Mouse (Mus musculus) embryonic facial prominence, embryonic 13.5 days (tissue): Measurements from ENCODE around the gene Ppm1a. TPM values are rescaled to one million over a fixed set of nuclear protein-coding genes. Genes with fewer than 3 reads are reported as not detected.

Experiments used
- ATAC-seq: fragments of 200-750 bp; cut with Nextera tagmentation; 2 replicates; pipeline ENCODE4 v1.8.0; 2017; ENCODE audit warnings: low read depth; ENCODE audit not compliant: insufficient number of reproducible peaks, insufficient read depth, low FRiP score, low TSS enrichment
- H3K27ac ChIP-seq: fragments of 300-500 bp; sonication (generic); 2 replicates; pipeline ENCODE4 v1.5.1; 2015; ENCODE audit warnings: moderate library complexity, mild to moderate bottlenecking, inconsistent platforms
- H3K27me3 ChIP-seq: fragments of 300-500 bp; sonication (generic); 2 replicates; pipeline ENCODE4 v1.6.1; 2015; ENCODE audit warnings: mild to moderate bottlenecking, inconsistent platforms
- H3K36me3 ChIP-seq: fragments of 300-500 bp; sonication (generic); 2 replicates; pipeline ENCODE4 v1.6.1; 2015; ENCODE audit warnings: mild to moderate bottlenecking, inconsistent platforms
- H3K4me1 ChIP-seq: fragments of 300-500 bp; sonication (generic); 2 replicates; pipeline ENCODE4 v1.6.1; 2015; ENCODE audit warnings: inconsistent platforms
- H3K4me2 ChIP-seq: fragments of 300-500 bp; sonication (generic); 2 replicates; pipeline ENCODE4 v1.6.1; 2015; ENCODE audit warnings: moderate library complexity, mild to moderate bottlenecking, inconsistent platforms
- H3K4me3 ChIP-seq: fragments of 300-500 bp; sonication (generic); 2 replicates; pipeline ENCODE4 v1.5.1; 2015; ENCODE audit warnings: mild to moderate bottlenecking, inconsistent platforms
- H3K9ac ChIP-seq: fragments of 300-500 bp; sonication (generic); 2 replicates; pipeline ENCODE4 v1.6.1; 2015; ENCODE audit warnings: mild to moderate bottlenecking, inconsistent platforms
- H3K9me3 ChIP-seq: fragments of 300-500 bp; sonication (generic); 2 replicates; pipeline ENCODE4 v1.6.1; 2016; ENCODE audit warnings: inconsistent platforms
- WGBS: fragments of 180-500 bp; shearing (Covaris S2); methylation state at CpG from one replicate; pipeline ENCODE4 v1.1.7; 2015; ENCODE audit warnings: mixed read lengths; 5-methylcytosine and 5-hydroxymethylcytosine counted together
- polyA plus RNA-seq: library from polyadenylated mRNA; unstranded; fragments of >200 nt; fragmentation: Nextera tagmentation; extraction: Ambion mirVana; gene quantifications from 2 replicates; pipeline ENCODE4 v1.2.1, GENCODE M21; 2015

Ppm1a gene
- polyA plus RNA-seq, 1 experiment from 2014 or later, result 46.6 TPM

GRCm38 (mm10) chr12:72845946-72846345 is 88.7 kb downstream of the Ppm1a start:
- H3K9ac ChIP-seq, result no peak overlapping the region
- no peak overlapping the region for H3K4me3 ChIP-seq
- no peak overlapping the region for H3K27ac ChIP-seq
- H3K4me2 ChIP-seq, result no peak overlapping the region
- peaks cover 43% of the 10 kb centered on the region for H3K27me3 ChIP-seq
- H3K4me1 ChIP-seq, result peaks cover 11% of the 10 kb centered on the region
- no peaks in the 10 kb centered on the region for H3K36me3 ChIP-seq
- 14% methylated on average over 10 of the region's 10 CpGs for WGBS
- 0 out of 2 replicates have a peak, but pooled peaks cover 3% of the 10 kb centered on the region for H3K9me3 ChIP-seq
- ATAC-seq, result no peak

DNA sequence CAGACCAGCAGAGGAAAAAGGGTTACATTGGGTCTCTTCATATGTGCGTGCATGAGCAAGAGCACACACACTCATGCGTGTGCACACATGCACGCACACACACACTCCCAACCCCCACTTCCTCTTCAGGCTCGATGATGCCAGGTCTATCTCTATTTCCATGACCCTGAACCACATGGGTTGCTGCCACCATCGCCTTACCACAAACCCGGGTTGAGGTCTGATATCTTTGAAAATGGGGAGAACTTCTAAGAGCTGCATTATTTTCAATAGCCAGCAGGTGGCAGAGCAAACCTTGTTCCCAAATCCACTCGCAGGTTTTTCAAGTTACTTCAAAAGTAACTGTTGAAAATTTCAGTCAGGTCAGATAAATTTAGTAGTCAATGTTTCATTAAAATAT is 90.5 kb downstream of the Ppm1a start:
- Histone ChIP-seq H3K4me3 (no peak overlapping the region), H3K36me3 (no peaks in the 10 kb centered on the region), H3K4me2 (no peak overlapping the region), H3K27ac (no peak overlapping the region), H3K4me1 (peaks cover 11% of the 10 kb centered on the region), H3K9me3 (no peaks in the 10 kb centered on the region), H3K9ac (no peak overlapping the region), H3K27me3 (peaks cover 53% of the 10 kb centered on the region)
- 28% methylated on average over 7 of the region's 7 CpGs for WGBS
- no peak for ATAC-seq

Other genes starting within 250 kb of the Ppm1a start
- gene Pcnx4, start 221.1 kb upstream of the Ppm1a start, polyA plus RNA-seq, result 12.6 and 14.9 TPM in 2 replicates
- not detected in 2 replicates for gene Gm4756, start 107.8 kb upstream of the Ppm1a start, polyA plus RNA-seq
- gene Dhrs7, start 92.5 kb upstream of the Ppm1a start, polyA plus RNA-seq, result 16.6 and 22.7 TPM in 2 replicates
- gene Six6, start 182.4 kb downstream of the Ppm1a start, polyA plus RNA-seq, result 0.06 TPM in 1 of 2 replicates, not detected in the other
- gene 4930447C04Rik, start 183.3 kb downstream of the Ppm1a start, polyA plus RNA-seq, result 9.0 and 9.8 TPM in 2 replicates